Mouse (Mus musculus) layer of hippocampus, adult 9-11 months (tissue): Measurements from ENCODE around the gene Adap1.
A peak's percentile ranks its signal among the peaks of the same experiment; 100 is the strongest.

ENCODE experiments used
- DNase-seq: peaks from one replicate; pipeline ENCODE4 v3.0.0; 2022

The Adap1 gene

GRCm38 (mm10) chr5:139243384-139243783 is 82.0 kb downstream of the Adap1 start:
- no peak for DNase-seq

- peak; percentile 59 for DNase-seq
Observed at GRCm38 (mm10) chr5:139241022-139241761, 84.2 kb downstream of the Adap1 start.

- DNase-seq: no peak
Observed at GRCm38 (mm10) chr5:139237436-139237835, 88.0 kb downstream of the Adap1 start.

GRCm38 (mm10) chr5:139234423-139234822 is 91.0 kb downstream of the Adap1 start:
- DNase-seq: no peak

- DNase-seq: no peak
Observed at GRCm38 (mm10) chr5:139232083-139232482, 93.3 kb downstream of the Adap1 start.

GRCm38 (mm10) chr5:139229716-139230115 is 95.7 kb downstream of the Adap1 start:
- no peak for DNase-seq

- DNase-seq: no peak
Observed at GRCm38 (mm10) chr5:139228318-139228717, 97.1 kb downstream of the Adap1 start.

GRCm38 (mm10) chr5:139227645-139228044 is 97.8 kb downstream of the Adap1 start:
- DNase-seq: no peak

GRCm38 (mm10) chr5:139227236-139227635 is 98.2 kb downstream of the Adap1 start:
- DNase-seq: no peak

GRCm38 (mm10) chr5:139223331-139223730 is 102.1 kb downstream of the Adap1 start:
- DNase-seq: no peak
